In genomic region chr15:81987646-81988045, GRCm38 (mm10) we compare ENCODE assay signal across 8 mouse cellular contexts. TPM values are rescaled to one million over a fixed set of nuclear protein-coding genes. Genes with fewer than 3 reads are reported as not detected.
DNase-seq lines count a peak whose midpoint lies in the region; ATAC-seq and TF ChIP-seq lines count a peak whose summit lies in the region.

Xrcc6 (plus strand) TSS chr15:81987835.

- TF ChIP-seq CTCF in brain, embryonic 14.5 days (IDR thresholded peaks at IDR 0.05; ENCODE audit: borderline replicate concordance, extremely low read depth, insufficient read depth, insufficient read length): no peak

- H3K36me3 ChIP-seq in liver, embryonic 11.5 days (ENCODE audit: control insufficient read depth, insufficient read depth, low read length): no peaks in the 10 kb centered on the region
- H3K36me3 ChIP-seq in midbrain, embryonic 14.5 days (ENCODE audit: control insufficient read depth, insufficient read depth, low read length): 0 out of 2 replicates have a peak, but pooled peaks cover 2% of the 10 kb centered on the region

- no peak for TF ChIP-seq POLR2A in brain, embryonic 14.5 days (IDR thresholded peaks at IDR 0.05; ENCODE audit: borderline replicate concordance, extremely low read depth, insufficient read depth, insufficient read length, poor library complexity, severe bottlenecking)

- WGBS in liver, embryonic 11.5 days: 69% methylated on average over 3 of the region's 3 CpGs
- WGBS in midbrain, embryonic 14.5 days: 85% methylated on average over 3 of the region's 3 CpGs

- H3K4me1 ChIP-seq in liver, embryonic 11.5 days (replicated peaks; ENCODE audit: control insufficient read depth, insufficient read depth, low read length): peaks cover 18% of the 10 kb centered on the region
- 0 out of 2 replicates have a peak, but pooled peaks cover 10% of the 10 kb centered on the region for H3K4me1 ChIP-seq in midbrain, embryonic 14.5 days (ENCODE audit: control insufficient read depth, insufficient read depth, low read length)

- no peak within 1 kb of the TSS for H3K27ac ChIP-seq in liver, embryonic 11.5 days (ENCODE audit: low read depth, low read length)
- no peak within 1 kb of the TSS for H3K27ac ChIP-seq in midbrain, embryonic 14.5 days (replicated peaks; ENCODE audit: low read depth, low read length)

- H3K4me3 ChIP-seq in liver, embryonic 11.5 days (ENCODE audit: low read depth, low read length): no peak within 1 kb of the TSS
- no peak within 1 kb of the TSS for H3K4me3 ChIP-seq in midbrain, embryonic 14.5 days (replicated peaks; ENCODE audit: low read depth, low read length)

- no peak for DNase-seq in liver, embryonic 11.5 days (ENCODE audit: low spot score)
- no peak for DNase-seq in liver
- DNase-seq in brain, embryonic 14.5 days (ENCODE audit: low read depth): no peak
- DNase-seq in layer of hippocampus, postnatal 10 days (ENCODE audit: low spot score in 2 of 2): no peak
- DNase-seq in midbrain, embryonic 14.5 days: no peak
- no peak for DNase-seq in cerebellum, postnatal 14 days
- no peak for DNase-seq in urinary bladder, postnatal 36 days (ENCODE audit: low spot score in 2 of 2)

- H3K27me3 ChIP-seq in liver, embryonic 11.5 days (replicated peaks; ENCODE audit: control insufficient read depth, insufficient read depth, low read length): no peaks in the 10 kb centered on the region; the same call in 1 of the 2 replicates
- H3K27me3 ChIP-seq in midbrain, embryonic 14.5 days (ENCODE audit: control insufficient read depth, insufficient read depth, low read length): no peaks in the 10 kb centered on the region

- no peaks in the 10 kb centered on the region for H3K9me3 ChIP-seq in liver, embryonic 11.5 days (ENCODE audit: control insufficient read depth, low read length)
- H3K9me3 ChIP-seq in midbrain, embryonic 14.5 days (ENCODE audit: control insufficient read depth, low read length): no peaks in the 10 kb centered on the region

- no peak for ATAC-seq in liver, embryonic 11.5 days (replicated peaks; ENCODE audit: low FRiP score)
- no peak for ATAC-seq in granulocyte monocyte progenitor cell, adult 5-6 weeks (replicated peaks; ENCODE audit: poor library complexity, severe bottlenecking)
- ATAC-seq in midbrain, embryonic 14.5 days (ENCODE audit: low FRiP score, low TSS enrichment): no peak

- no peak within 1 kb of the TSS for H3K9ac ChIP-seq in liver, embryonic 11.5 days (ENCODE audit: low read depth, low read length)
- no peak within 1 kb of the TSS for H3K9ac ChIP-seq in midbrain, embryonic 14.5 days (replicated peaks; ENCODE audit: low read length)

- H3K4me2 ChIP-seq in liver, embryonic 11.5 days: no peak within 1 kb of the TSS
- H3K4me2 ChIP-seq in midbrain, embryonic 14.5 days (ENCODE audit: low read length): no peak within 1 kb of the TSS

RNA-seq across cellular contexts. Expression of gene Xrcc6, which starts in this region (rescaled TPM):
- polyA plus RNA-seq in liver, embryonic 11.5 days (2014; fragmentation: Nextera tagmentation; extraction: Ambion mirVana): 133 and 151 TPM in 2 replicates
- polyA plus RNA-seq in brain, embryonic 14.5 days (2012; rRNA removed): 22.5 and 27.6 TPM in 2 replicates
- 104 and 120 TPM in 2 replicates for total RNA-seq in granulocyte monocyte progenitor cell, adult 5-6 weeks (2014; fragmentation: Nextera tagmentation)
- total RNA-seq in granulocyte monocyte progenitor cell, adult 5-6 weeks (2017): 234 and 250 TPM in 2 replicates
- 10 to 100 TPM; 25.5 to 36.2 TPM for total RNA-seq in layer of hippocampus, postnatal 10 days (2021)
- 28.3 and 36.9 TPM in 2 replicates for polyA plus RNA-seq in midbrain, embryonic 14.5 days (2014; fragmentation: Nextera tagmentation; extraction: Ambion mirVana)
